Mouse (Mus musculus) liver, embryonic 15.5 days (tissue): ENCODE measurements around the gene Tle2. TPM values are rescaled to one million over a fixed set of nuclear protein-coding genes. Genes with fewer than 3 reads are reported as not detected.

Experiments
- ATAC-seq: fragments of 200-750 bp; cut with Nextera tagmentation; 2 replicates; pipeline ENCODE4 v1.8.0; 2017; ENCODE audit warnings: moderate number of reproducible peaks, mild to moderate bottlenecking, moderate library complexity; ENCODE audit not compliant: insufficient read depth
- H3K27ac ChIP-seq: fragments of 300-500 bp; sonication (generic); replicated peaks from 2 replicates; pipeline ENCODE4 v1.5.1; 2015; ENCODE audit warnings: mild to moderate bottlenecking, inconsistent platforms
- H3K27me3 ChIP-seq: fragments of 300-500 bp; sonication (generic); 2 replicates; pipeline ENCODE4 v1.6.1; 2015; ENCODE audit warnings: mild to moderate bottlenecking, inconsistent platforms
- H3K36me3 ChIP-seq: fragments of 300-500 bp; sonication (generic); replicated peaks from 2 replicates; pipeline ENCODE4 v1.6.1; 2015; ENCODE audit warnings: moderate library complexity, mild to moderate bottlenecking, inconsistent platforms
- H3K4me1 ChIP-seq: fragments of 300-500 bp; sonication (generic); replicated peaks from 2 replicates; pipeline ENCODE4 v1.6.1; 2015; ENCODE audit warnings: inconsistent platforms
- H3K4me2 ChIP-seq: fragments of 300-500 bp; sonication (generic); 2 replicates; pipeline ENCODE4 v1.6.1; 2015; ENCODE audit warnings: moderate library complexity, mild to moderate bottlenecking, inconsistent platforms
- H3K4me3 ChIP-seq: fragments of 300-500 bp; sonication (generic); replicated peaks from 2 replicates; pipeline ENCODE4 v1.5.1; 2015; ENCODE audit warnings: mild to moderate bottlenecking, inconsistent platforms
- H3K9ac ChIP-seq: fragments of 300-500 bp; sonication (generic); 2 replicates; pipeline ENCODE4 v1.6.1; 2015; ENCODE audit warnings: moderate library complexity, mild to moderate bottlenecking, inconsistent platforms
- H3K9me3 ChIP-seq: fragments of 300-500 bp; sonication (generic); replicated peaks from 2 replicates; pipeline ENCODE4 v1.6.1; 2016; ENCODE audit warnings: inconsistent platforms
- WGBS: fragments of 180-500 bp; shearing (Covaris S2); methylation state at CpG from one replicate; pipeline ENCODE4 v1.1.7; 2015; ENCODE audit warnings: mixed read lengths; ENCODE audit not compliant: insufficient replicate concordance; 5-methylcytosine and 5-hydroxymethylcytosine counted together
- polyA plus RNA-seq: library from polyadenylated mRNA; unstranded; fragments of >200 nt; fragmentation: Nextera tagmentation; extraction: Ambion mirVana; gene quantifications from 2 replicates; pipeline ENCODE4 v1.2.1, GENCODE M21; 2015

Tle2 gene
- polyA plus RNA-seq, 1 experiment from 2014 or later: 2.2 TPM

DNA sequence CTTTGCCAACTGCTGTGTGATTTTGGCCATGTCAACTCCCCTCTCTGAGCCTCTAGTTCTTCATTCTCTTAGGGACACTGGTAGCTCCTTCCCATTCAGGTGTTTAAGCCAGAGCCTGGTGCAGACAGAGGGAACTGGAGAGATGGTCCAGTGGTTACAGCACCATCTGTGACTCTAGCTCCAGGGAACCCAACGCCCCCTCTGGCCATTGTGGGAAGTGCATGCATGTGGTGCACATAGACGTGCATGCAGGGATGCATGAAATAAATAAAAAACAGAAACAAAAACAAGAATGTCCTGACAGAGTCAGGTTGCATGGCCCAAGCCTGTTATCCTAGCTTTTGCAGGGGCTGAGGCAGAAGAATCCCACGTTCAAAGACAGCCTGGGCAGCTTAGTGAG lies 18.1 kb upstream of the Tle2 start:
- Histone ChIP-seq H3K4me1 (peaks cover 41% of the 10 kb centered on the region), H3K4me2 (no peak overlapping the region), H3K27me3 (no peaks in the 10 kb centered on the region), H3K9ac (no peak overlapping the region), H3K4me3 (no peak overlapping the region), H3K36me3 (no peaks in the 10 kb centered on the region; the same call in 1 of the 2 replicates), H3K27ac (no peak overlapping the region), H3K9me3 (no peaks in the 10 kb centered on the region)
- WGBS: 61% methylated on average over 3 of the region's 3 CpGs
- ATAC-seq: no peak

DNA sequence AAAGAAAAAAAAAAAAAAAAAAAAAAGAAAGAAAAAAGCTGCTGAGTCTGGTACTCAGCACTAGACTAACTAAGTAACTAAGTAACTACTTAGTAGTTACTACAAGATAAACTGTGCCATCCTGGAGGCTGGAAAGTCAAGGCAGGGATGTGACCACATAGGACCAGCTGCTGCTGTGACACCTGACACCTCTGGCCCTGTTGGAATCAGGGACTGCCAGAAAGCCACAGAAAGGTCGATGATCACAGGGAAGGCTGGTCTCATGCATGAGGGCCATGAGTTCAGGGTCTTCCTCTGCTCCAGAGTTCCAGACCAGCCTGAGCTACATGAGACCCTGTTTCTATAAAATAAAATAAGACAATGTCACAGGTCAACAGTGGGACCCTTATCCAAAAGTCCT lies 16.9 kb upstream of the Tle2 start:
- no peak overlapping the region for H3K9ac ChIP-seq
- H3K27ac ChIP-seq: no peak overlapping the region
- no peak for ATAC-seq
- H3K36me3 ChIP-seq: peaks cover 9% of the 10 kb centered on the region
- H3K4me2 ChIP-seq: no peak overlapping the region
- peaks cover 40% of the 10 kb centered on the region for H3K4me1 ChIP-seq
- no peaks in the 10 kb centered on the region for H3K27me3 ChIP-seq
- WGBS: 52% methylated on average over 1 of the region's 1 CpGs
- no peaks in the 10 kb centered on the region for H3K9me3 ChIP-seq
- H3K4me3 ChIP-seq: no peak overlapping the region

GRCm38 (mm10) chr10:81559163-81559626 lies 15.2 kb upstream of the Tle2 start, which contains the start of gene Aes:
Gene Aes (plus strand): TSS chr10:81559488.
- Histone ChIP-seq H3K9me3 (no peaks in the 10 kb centered on the region), H3K4me3 (peak within 1 kb of the TSS; percentile 80), H3K36me3 (peaks cover 18% of the 10 kb centered on the region), H3K27ac (peak within 1 kb of the TSS; percentile 83), H3K27me3 (no peaks in the 10 kb centered on the region), H3K4me1 (peaks cover 56% of the 10 kb centered on the region), H3K9ac (peak within 1 kb of the TSS; percentile 81), H3K4me2 (peak within 1 kb of the TSS; percentile 93)
- peak; percentile 60 for ATAC-seq
- 2% methylated on average over 38 of the region's 53 CpGs for WGBS

- Histone ChIP-seq H3K9me3 (no peaks in the 10 kb centered on the region), H3K27ac (peak overlapping the region; percentile 83), H3K36me3 (peaks cover 25% of the 10 kb centered on the region), H3K27me3 (no peaks in the 10 kb centered on the region), H3K4me1 (peaks cover 63% of the 10 kb centered on the region), H3K4me3 (peak overlapping the region; percentile 80), H3K9ac (peak overlapping the region; percentile 81), H3K4me2 (peak overlapping the region; percentile 93)
- peak; percentile 38 for ATAC-seq
- 1% methylated on average over 36 of the region's 36 CpGs for WGBS
Measured at GRCm38 (mm10) chr10:81559627-81560539, 14.5 kb upstream of the Tle2 start.

- 2% methylated on average over 16 of the region's 16 CpGs for WGBS
- Histone ChIP-seq H3K4me2 (peak overlapping the region; percentile 93), H3K27me3 (no peaks in the 10 kb centered on the region), H3K4me3 (peak overlapping the region; percentile 80), H3K36me3 (peaks cover 35% of the 10 kb centered on the region), H3K9ac (peak overlapping the region; percentile 81), H3K27ac (peak overlapping the region; percentile 83), H3K9me3 (no peaks in the 10 kb centered on the region), H3K4me1 (peaks cover 73% of the 10 kb centered on the region)
- ATAC-seq: no peak
Measured at GRCm38 (mm10) chr10:81560719-81561459, 13.5 kb upstream of the Tle2 start.

DNA sequence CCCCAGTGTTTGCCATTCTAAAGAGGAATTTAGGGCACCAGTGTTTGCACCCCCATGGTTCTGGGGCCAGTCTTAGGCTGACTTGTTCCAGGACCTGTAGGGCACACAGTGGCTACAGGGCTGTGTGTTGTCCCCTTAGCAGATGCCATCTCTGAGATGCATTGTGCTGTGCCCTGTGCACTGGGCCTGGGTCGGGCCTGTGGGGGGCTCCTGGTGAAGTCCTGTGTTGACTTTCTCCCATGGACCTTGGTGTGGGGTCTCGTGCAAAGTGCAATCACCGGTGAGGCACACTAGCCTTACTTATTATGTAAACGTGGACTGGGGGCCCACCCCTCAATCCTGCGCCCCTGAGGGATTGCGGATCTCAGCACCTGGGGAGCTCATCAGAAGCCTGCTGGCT lies 11.9 kb upstream of the Tle2 start:
- no peaks in the 10 kb centered on the region for H3K9me3 ChIP-seq

GRCm38 (mm10) chr10:81563481-81563880 lies 10.9 kb upstream of the Tle2 start:
- no peak overlapping the region; the same call in 1 of the 2 replicates for H3K9ac ChIP-seq
- no peak overlapping the region for H3K4me3 ChIP-seq
- peak overlapping the region; percentile 30 for H3K27ac ChIP-seq
- no peaks in the 10 kb centered on the region for H3K27me3 ChIP-seq
- H3K4me2 ChIP-seq: peak overlapping the region; percentile 41; the same call in 1 of the 2 replicates
- peaks cover 77% of the 10 kb centered on the region for H3K4me1 ChIP-seq
- 21% methylated on average over 6 of the region's 6 CpGs for WGBS
- ATAC-seq: no peak
- no peaks in the 10 kb centered on the region for H3K9me3 ChIP-seq
- peaks cover 40% of the 10 kb centered on the region for H3K36me3 ChIP-seq

More for the DNA sequence above, 11.9 kb upstream of the Tle2 start:
- peaks cover 40% of the 10 kb centered on the region for H3K36me3 ChIP-seq
- H3K9ac ChIP-seq: no peak overlapping the region
- H3K4me1 ChIP-seq: peaks cover 73% of the 10 kb centered on the region
- H3K4me3 ChIP-seq: no peak overlapping the region
- H3K27ac ChIP-seq: peak overlapping the region; percentile 30; the same call in 1 of the 2 replicates
- H3K4me2 ChIP-seq: peak overlapping the region; percentile 23
- H3K27me3 ChIP-seq: no peaks in the 10 kb centered on the region
- 68% methylated on average over 6 of the region's 6 CpGs for WGBS
- ATAC-seq: no peak

DNA sequence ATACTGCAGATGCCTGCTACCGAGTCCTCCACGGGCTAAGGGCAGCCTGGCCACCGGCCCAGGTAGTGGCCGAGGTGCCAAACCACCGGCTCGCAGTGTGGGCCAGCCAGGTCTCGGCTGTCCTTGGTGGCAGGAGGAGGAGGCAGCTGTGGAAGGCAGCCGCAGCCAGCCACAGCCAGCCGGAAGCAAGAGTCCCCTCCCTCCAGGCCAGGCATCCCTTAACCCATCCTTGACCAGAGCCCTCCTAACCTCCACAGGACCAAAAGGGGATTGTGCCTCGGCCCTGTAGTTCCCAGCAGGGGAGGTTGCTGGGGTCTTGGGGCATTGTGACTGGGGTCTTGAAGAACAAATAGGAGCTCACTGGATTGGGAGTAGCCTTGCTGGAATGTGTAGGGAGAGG lies 10.1 kb upstream of the Tle2 start:
- H3K9me3 ChIP-seq: no peaks in the 10 kb centered on the region
- H3K4me3 ChIP-seq: peak overlapping the region; percentile 14; the same call in 1 of the 2 replicates
- no peak for ATAC-seq
- peak overlapping the region; percentile 16; the same call in 1 of the 2 replicates for H3K27ac ChIP-seq
- H3K4me1 ChIP-seq: peaks cover 78% of the 10 kb centered on the region
- 0 out of 2 replicates have a peak, but pooled peaks cover 1% of the 10 kb centered on the region for H3K27me3 ChIP-seq
- H3K36me3 ChIP-seq: peaks cover 40% of the 10 kb centered on the region
- WGBS: 36% methylated on average over 10 of the region's 10 CpGs
- no peak overlapping the region for H3K9ac ChIP-seq
- peak overlapping the region; percentile 41 for H3K4me2 ChIP-seq

DNA sequence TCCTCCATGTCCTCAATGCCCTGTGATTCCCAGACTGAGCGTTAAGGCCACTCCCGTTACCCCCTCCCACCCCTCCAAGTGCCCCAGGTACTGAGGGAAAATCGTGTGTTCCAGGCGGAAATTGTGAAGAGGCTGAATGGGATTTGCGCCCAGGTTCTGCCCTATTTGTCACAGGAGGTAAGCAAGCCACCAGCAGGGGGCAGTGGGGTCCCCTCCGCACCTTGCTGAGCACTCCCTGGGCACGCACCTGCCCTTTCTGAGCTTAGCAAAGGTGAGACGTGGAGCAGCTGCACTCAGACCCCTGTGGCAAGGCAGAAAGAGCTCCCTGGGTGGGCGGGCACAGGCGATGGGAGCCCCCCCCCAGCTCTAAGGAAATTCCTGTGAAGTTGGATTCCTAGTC lies 9.6 kb upstream of the Tle2 start:
- H3K27me3 ChIP-seq: 0 out of 2 replicates have a peak, but pooled peaks cover 6% of the 10 kb centered on the region
- peaks cover 78% of the 10 kb centered on the region for H3K4me1 ChIP-seq

DNA sequence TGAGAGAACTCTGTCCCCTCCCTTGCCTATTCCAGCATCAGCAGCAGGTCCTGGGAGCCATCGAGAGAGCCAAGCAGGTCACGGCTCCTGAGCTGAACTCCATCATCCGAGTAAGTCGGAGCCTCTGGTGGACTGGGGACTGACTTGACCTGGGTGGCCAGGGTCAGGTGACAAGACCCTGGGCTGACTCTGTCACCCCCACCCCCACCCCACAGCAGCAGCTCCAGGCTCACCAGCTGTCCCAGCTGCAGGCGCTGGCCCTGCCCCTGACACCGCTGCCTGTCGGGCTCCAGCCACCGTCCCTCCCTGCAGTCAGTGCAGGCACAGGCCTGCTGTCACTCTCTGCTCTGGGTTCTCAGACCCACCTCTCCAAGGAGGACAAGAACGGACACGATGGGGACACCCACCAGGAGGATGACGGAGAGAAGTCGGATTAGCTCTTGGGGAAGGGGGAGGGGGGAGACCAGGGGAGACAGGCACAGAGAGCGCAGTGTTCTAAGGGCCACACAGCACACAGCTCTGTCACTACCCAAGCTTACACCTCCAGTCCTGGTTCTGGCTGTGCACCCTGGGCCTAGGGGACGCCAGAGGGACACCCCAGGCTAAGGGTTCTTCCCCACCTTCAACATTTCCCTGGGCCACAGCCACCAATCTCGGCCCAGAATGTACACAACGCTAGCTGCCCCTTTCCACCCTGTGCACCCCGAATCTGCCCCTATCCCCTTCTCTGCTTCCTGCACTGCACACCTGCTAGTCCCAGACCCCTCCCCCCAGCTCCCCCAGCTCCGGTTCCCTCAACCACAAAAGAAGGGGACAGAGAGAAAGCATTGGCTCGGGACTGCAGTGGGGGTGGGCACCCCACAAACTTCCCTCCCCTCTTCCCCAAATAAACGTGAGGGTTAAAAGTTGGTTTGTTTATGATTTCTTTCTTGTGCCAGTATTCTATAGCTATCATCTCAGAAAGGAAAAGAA lies 8.8 kb upstream of the Tle2 start:
- ATAC-seq: no peak
- Histone ChIP-seq H3K4me1 (peaks cover 78% of the 10 kb centered on the region), H3K4me2 (no peak overlapping the region), H3K9ac (no peak overlapping the region), H3K9me3 (no peaks in the 10 kb centered on the region), H3K36me3 (peaks cover 40% of the 10 kb centered on the region), H3K27ac (no peak overlapping the region), H3K27me3 (peaks cover 12% of the 10 kb centered on the region; the same call in 1 of the 2 replicates), H3K4me3 (no peak overlapping the region)
- 65% methylated on average over 20 of the region's 20 CpGs for WGBS

More for the DNA sequence above, 9.6 kb upstream of the Tle2 start:
- H3K27ac ChIP-seq: no peak overlapping the region
- H3K9ac ChIP-seq: no peak overlapping the region
- no peak overlapping the region for H3K4me3 ChIP-seq
- no peak for ATAC-seq
- H3K36me3 ChIP-seq: peaks cover 40% of the 10 kb centered on the region
- 56% methylated on average over 10 of the region's 10 CpGs for WGBS
- no peaks in the 10 kb centered on the region for H3K9me3 ChIP-seq
- H3K4me2 ChIP-seq: no peak overlapping the region
